Mouse (Mus musculus): ENCODE data around the gene Tcn2.
A peak's percentile ranks its signal among the peaks of the same experiment; 100 is the strongest.

Gene Tcn2

DNA sequence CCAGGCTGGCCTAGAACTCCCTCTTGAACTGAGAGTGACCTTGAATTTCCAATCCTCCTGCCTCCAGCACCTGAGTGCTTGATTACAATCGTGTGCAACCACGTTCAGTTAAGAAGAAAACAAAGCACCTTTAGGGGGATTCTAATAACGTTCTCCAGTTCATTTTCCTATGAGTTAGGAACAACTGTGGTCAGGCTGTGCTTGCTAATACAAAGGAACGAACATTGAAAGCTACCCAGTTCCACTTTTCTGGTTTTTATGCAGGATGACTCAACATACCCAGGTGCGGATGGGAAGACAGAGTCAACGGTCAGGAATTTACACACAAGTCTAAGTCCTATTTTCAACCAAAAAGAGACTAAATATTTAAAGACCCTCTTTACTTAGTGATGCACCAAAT lies 38.0 kb downstream of the Tcn2 start:
- no peak for DNase-seq

DNA sequence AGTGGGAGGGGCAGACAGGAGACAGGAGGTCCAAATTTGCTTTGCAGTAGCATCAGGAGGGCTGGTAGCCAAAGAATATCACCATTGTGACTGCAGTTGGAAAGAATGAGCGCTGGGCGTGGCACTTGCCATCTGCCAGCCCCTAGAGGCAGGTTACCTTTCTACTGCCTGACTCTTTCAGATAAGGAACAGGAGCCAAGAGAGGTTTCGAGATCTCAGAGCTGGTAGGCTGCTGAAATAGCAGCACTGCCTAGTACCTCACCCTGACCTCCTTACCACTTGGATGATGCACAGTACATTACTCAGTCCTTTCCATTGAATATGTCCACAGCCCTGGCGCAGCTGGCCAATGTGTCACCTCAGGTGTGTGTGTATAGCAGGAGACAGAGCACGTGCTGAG lies 44.6 kb downstream of the Tcn2 start:
- no peak for DNase-seq

- no peak for DNase-seq
Measured at GRCm38 (mm10) chr11:3883711-3884110, 48.2 kb downstream of the Tcn2 start.

DNA sequence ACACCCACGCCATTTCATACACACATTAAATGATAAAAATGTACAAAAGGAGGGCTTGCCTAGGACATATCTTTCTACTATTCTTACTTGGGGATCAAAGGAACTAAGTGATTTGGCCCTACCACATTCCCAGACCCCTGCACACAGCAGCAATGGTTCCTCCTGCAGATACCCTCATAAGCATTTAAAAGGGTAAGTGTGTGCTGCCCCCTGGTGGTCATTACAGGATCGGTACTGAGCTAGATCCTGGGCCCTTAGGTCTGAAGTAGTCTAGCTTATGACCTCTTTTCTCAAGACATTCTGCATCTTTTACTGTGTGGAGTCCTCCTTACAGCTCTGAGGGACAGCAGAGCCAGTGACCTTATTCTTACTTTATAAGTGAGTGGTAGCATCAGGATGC lies 52.1 kb downstream of the Tcn2 start:
- peak; percentile 76 for DNase-seq

DNA sequence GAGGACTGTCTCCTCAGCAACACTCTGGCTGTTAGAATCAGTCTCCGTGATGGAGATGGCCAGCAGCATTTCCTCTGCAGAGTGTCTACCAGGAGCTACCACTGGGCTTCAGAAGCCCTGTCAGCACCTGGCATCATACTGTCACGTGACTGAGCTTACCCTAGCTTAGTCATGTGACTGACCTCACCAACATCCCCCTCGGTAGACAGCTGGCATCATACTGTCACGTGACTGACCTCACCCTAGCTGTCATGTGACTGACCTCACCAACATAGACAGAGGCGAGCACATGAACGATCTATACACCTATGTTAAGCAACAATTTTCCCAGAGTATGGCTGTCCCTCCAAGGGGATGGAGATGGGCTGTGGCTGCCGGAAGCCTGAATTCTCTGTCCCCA lies 53.3 kb downstream of the Tcn2 start:
- DNase-seq, result no peak

DNA sequence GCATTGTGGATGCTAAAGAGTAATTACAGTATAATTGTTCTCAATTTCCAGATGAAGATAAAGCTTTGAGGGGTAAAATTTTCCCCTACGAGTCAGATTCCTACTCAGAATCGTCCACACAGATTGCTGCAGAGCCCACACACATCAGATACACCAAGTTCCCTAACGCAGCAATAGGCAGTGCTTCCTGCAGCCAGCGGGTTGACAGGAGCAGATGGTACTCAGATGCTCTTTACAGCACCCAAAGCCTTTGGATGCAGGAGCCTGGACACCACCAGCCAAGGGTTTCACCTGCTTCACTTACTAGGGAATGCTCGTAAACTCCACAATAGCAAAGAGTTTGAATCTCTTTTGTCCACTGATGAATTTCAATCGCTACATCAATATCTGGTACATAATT lies 55.5 kb downstream of the Tcn2 start:
- DNase-seq, result no peak
